ENCODE assay signal across 20 mouse cellular contexts in genomic region chr9:99182121-99182520, GRCm38 (mm10). TPM values are rescaled to one million over a fixed set of nuclear protein-coding genes. Genes with fewer than 3 reads are reported as not detected.
DNase-seq lines count a peak whose midpoint lies in the region; ATAC-seq and TF ChIP-seq lines count a peak whose summit lies in the region.
"Had no signal": no experiment of that assay in that cellular context is flagged by ENCODE, and none has a peak within 500 bp of the region (broad histone marks: within the 10 kb centered on the region; RNA-seq: fewer than 3 reads in every experiment).

No protein-coding gene starts in this region.

- no peak overlapping the region for H3K4me3 ChIP-seq in bone marrow, adult 2 months (replicated peaks; ENCODE audit: control insufficient read depth, low read depth, low read length)
- H3K4me3 ChIP-seq in liver, embryonic 11.5 days (ENCODE audit: low read depth, low read length) = no peak overlapping the region
- H3K4me3 ChIP-seq in midbrain, embryonic 13.5 days (replicated peaks) = no peak overlapping the region
- H3K4me3 ChIP-seq: embryonic facial prominence, embryonic 15.5 days; forebrain, embryonic 15.5 days; heart, embryonic 15.5 days; limb, embryonic 12.5 days; neural tube, embryonic 13.5 days had no signal

- no peaks in the 10 kb centered on the region for H3K27me3 ChIP-seq in liver, embryonic 11.5 days (replicated peaks; ENCODE audit: control insufficient read depth, insufficient read depth, low read length)
- no peaks in the 10 kb centered on the region for H3K27me3 ChIP-seq in midbrain, embryonic 13.5 days
- H3K27me3 ChIP-seq: embryonic facial prominence, embryonic 15.5 days; forebrain, embryonic 15.5 days; heart, embryonic 15.5 days; limb, embryonic 12.5 days; neural tube, embryonic 13.5 days had no signal

- H3K36me3 ChIP-seq in liver, embryonic 11.5 days (ENCODE audit: control insufficient read depth, insufficient read depth, low read length) = no peaks in the 10 kb centered on the region
- no peaks in the 10 kb centered on the region for H3K36me3 ChIP-seq in midbrain, embryonic 13.5 days
- H3K36me3 ChIP-seq: embryonic facial prominence, embryonic 15.5 days; forebrain, embryonic 15.5 days; heart, embryonic 15.5 days; limb, embryonic 12.5 days; neural tube, embryonic 13.5 days had no signal

- DNase-seq in 416B (ENCODE audit: low read depth) = peak; percentile 99
- peak; percentile 54 for DNase-seq in liver, embryonic 11.5 days (ENCODE audit: low spot score)
- DNase-seq in lung, postnatal 36 days = peak; percentile 70
- no peak for DNase-seq in kidney, postnatal 25 days
- no peak for DNase-seq in Muller cell, postnatal 12 days (ENCODE audit: inconsistent ontology term)
- DNase-seq: adrenal gland, adult 2 months; cerebellum, postnatal 36 days; gastrocnemius, postnatal 10 days; midbrain, embryonic 14.5 days; right cerebral cortex, adult 18-20 months; thymus, postnatal 14 days had no signal

- H3K4me1 ChIP-seq in bone marrow, adult 2 months (ENCODE audit: control insufficient read depth, insufficient read depth, low read length) = peaks cover 2% of the 10 kb centered on the region; the same call in 1 of the 2 replicates
- peaks cover 11% of the 10 kb centered on the region for H3K4me1 ChIP-seq in liver, embryonic 11.5 days (replicated peaks; ENCODE audit: control insufficient read depth, insufficient read depth, low read length)
- no peaks in the 10 kb centered on the region; the same call in 1 of the 2 replicates for H3K4me1 ChIP-seq in midbrain, embryonic 13.5 days (replicated peaks)
- H3K4me1 ChIP-seq: limb, embryonic 12.5 days had no signal

- peak overlapping the region; percentile 47; the same call in 1 of the 2 replicates for H3K27ac ChIP-seq in bone marrow, adult 2 months (ENCODE audit: control insufficient read depth, insufficient read depth, low read depth, low read length, poor library complexity)
- H3K27ac ChIP-seq in liver, embryonic 11.5 days (ENCODE audit: low read depth, low read length) = peak overlapping the region; percentile 83
- no peak overlapping the region for H3K27ac ChIP-seq in midbrain, embryonic 13.5 days
- H3K27ac ChIP-seq: embryonic facial prominence, embryonic 15.5 days; forebrain, embryonic 15.5 days; heart, embryonic 15.5 days; kidney, postnatal 0 days; limb, embryonic 12.5 days; neural tube, embryonic 13.5 days had no signal

- TF ChIP-seq POLR2A in bone marrow, adult 2 months (IDR thresholded peaks at IDR 0.05; ENCODE audit: borderline replicate concordance, control insufficient read depth, low read depth, low read length) = no peak

- H3K9ac ChIP-seq in liver, embryonic 11.5 days (ENCODE audit: low read depth, low read length) = no peak overlapping the region; the same call in 1 of the 2 replicates
- H3K9ac ChIP-seq in midbrain, embryonic 13.5 days (replicated peaks) = no peak overlapping the region
- H3K9ac ChIP-seq: embryonic facial prominence, embryonic 15.5 days; forebrain, embryonic 15.5 days; heart, embryonic 15.5 days; limb, embryonic 12.5 days; neural tube, embryonic 13.5 days had no signal

- no peaks in the 10 kb centered on the region for H3K9me3 ChIP-seq in liver, embryonic 11.5 days (ENCODE audit: control insufficient read depth, low read length)
- H3K9me3 ChIP-seq in midbrain, embryonic 13.5 days = no peaks in the 10 kb centered on the region
- H3K9me3 ChIP-seq: embryonic facial prominence, embryonic 15.5 days; forebrain, embryonic 15.5 days; heart, embryonic 15.5 days; limb, embryonic 12.5 days; neural tube, embryonic 13.5 days had no signal

- peak overlapping the region; percentile 62 for H3K4me2 ChIP-seq in liver, embryonic 11.5 days
- H3K4me2 ChIP-seq in midbrain, embryonic 13.5 days (replicated peaks) = no peak overlapping the region
- H3K4me2 ChIP-seq: embryonic facial prominence, embryonic 15.5 days; forebrain, embryonic 15.5 days; heart, embryonic 15.5 days; limb, embryonic 12.5 days; neural tube, embryonic 13.5 days had no signal

- 6% methylated on average over 7 of the region's 7 CpGs for WGBS in bone marrow, adult 2 months
- WGBS in liver, embryonic 11.5 days = 39% methylated on average over 7 of the region's 7 CpGs
- WGBS in midbrain, embryonic 13.5 days = 95% methylated on average over 7 of the region's 7 CpGs

- ATAC-seq in liver, embryonic 11.5 days (replicated peaks; ENCODE audit: low FRiP score) = peak; percentile 87
- no peak for ATAC-seq in midbrain, embryonic 13.5 days
- ATAC-seq: CD4-positive, CD25-positive, alpha-beta regulatory T cell, adult 4 months; forebrain, embryonic 15.5 days had no signal

- TF ChIP-seq CTCF in bone marrow, adult 2 months (IDR thresholded peaks at IDR 0.05; ENCODE audit: control insufficient read depth, insufficient read depth, low read length) = no peak

RNA-seq across cellular contexts. Expression of gene Pik3cb, which starts 41.7 kb away (rescaled TPM):
- polyA plus RNA-seq in bone marrow, adult 2 months (2011; ENCODE audit: insufficient read depth, insufficient read length, low replicate concordance, missing spikeins) = 7.4 and 10.7 TPM in 2 replicates
- polyA plus RNA-seq in liver, embryonic 11.5 days (2014; fragmentation: Nextera tagmentation; extraction: Ambion mirVana) = 2.9 and 3.5 TPM in 2 replicates
- 3.1 and 3.9 TPM in 2 replicates for polyA plus RNA-seq in midbrain, embryonic 13.5 days (2015; fragmentation: Nextera tagmentation; extraction: Ambion mirVana)

RNA-seq across cellular contexts. Expression of gene Faiml, which starts 54.9 kb away (rescaled TPM):
- not detected in 2 replicates for polyA plus RNA-seq in bone marrow, adult 2 months (2011; ENCODE audit: insufficient read depth, insufficient read length, low replicate concordance, missing spikeins)
- not detected in 2 replicates for polyA plus RNA-seq in liver, embryonic 11.5 days (2014; fragmentation: Nextera tagmentation; extraction: Ambion mirVana)
- not detected in 2 replicates for polyA plus RNA-seq in midbrain, embryonic 13.5 days (2015; fragmentation: Nextera tagmentation; extraction: Ambion mirVana)
- polyA plus RNA-seq: adrenal gland, adult 2 months; CD4-positive, CD25-positive, alpha-beta regulatory T cell, adult 4 months; embryonic facial prominence, embryonic 15.5 days; forebrain, embryonic 15.5 days; heart, embryonic 15.5 days; kidney, postnatal 0 days; limb, embryonic 12.5 days; midbrain, embryonic 14.5 days; neural tube, embryonic 13.5 days had no signal

Comparison
In these comparisons a context has a peak if more than half of its experiments do, and no peak if none do; other contexts are left out.
1. DNase-seq: peak in 416B (single experiment), liver, embryonic 11.5 days (single experiment) and lung, postnatal 36 days (single experiment); none in kidney, postnatal 25 days (0 of 2) and Muller cell, postnatal 12 days (single experiment).